Mouse (Mus musculus) neural tube, embryonic 11.5 days (tissue): ENCODE results near the gene Fbxw16. TPM values are rescaled to one million over a fixed set of nuclear protein-coding genes. Genes with fewer than 3 reads are reported as not detected.
"Not testable (repeated sequence)": the region's sequence is repeated elsewhere in the genome, so short reads cannot be mapped to it uniquely, and the experiment has no call there.

ENCODE experiments used
- ATAC-seq: fragments of 200-750 bp; cut with Nextera tagmentation; 2 replicates; pipeline ENCODE4 v1.8.0; 2017; ENCODE audit warnings: moderate number of reproducible peaks, mild to moderate bottlenecking, moderate TSS enrichment, moderate library complexity; ENCODE audit not compliant: insufficient read depth, low FRiP score, low TSS enrichment
- DNase-seq: peaks from one replicate; pipeline ENCODE4 v3.0.0-alpha.2; 2015; ENCODE audit warnings: low spot score
- H3K27ac ChIP-seq: fragments of 300-500 bp; sonication (generic); 2 replicates; pipeline ENCODE4 v1.5.1; 2014; ENCODE audit warnings: low read depth, mild to moderate bottlenecking, low read length
- H3K27me3 ChIP-seq: fragments of 300-500 bp; sonication (generic); 2 replicates; pipeline ENCODE4 v1.6.1; 2014; ENCODE audit warnings: mild to moderate bottlenecking, low read length, mixed read lengths; ENCODE audit not compliant: control insufficient read depth, insufficient read depth
- H3K36me3 ChIP-seq: fragments of 300-500 bp; sonication (generic); 2 replicates; pipeline ENCODE4 v1.6.1; 2014; ENCODE audit warnings: mild to moderate bottlenecking, low read length, moderate library complexity, mixed read lengths; ENCODE audit not compliant: control insufficient read depth, insufficient read depth
- H3K4me1 ChIP-seq: fragments of 300-500 bp; sonication (generic); 2 replicates; pipeline ENCODE4 v1.6.1; 2014; ENCODE audit warnings: low read length, mixed read lengths; ENCODE audit not compliant: control insufficient read depth, insufficient read depth
- H3K4me2 ChIP-seq: fragments of 300-500 bp; sonication (generic); 2 replicates; pipeline ENCODE4 v1.6.1; 2014; ENCODE audit warnings: low read depth, mild to moderate bottlenecking, moderate library complexity
- H3K4me3 ChIP-seq: fragments of 300-500 bp; sonication (generic); 2 replicates; pipeline ENCODE4 v1.5.1; 2014; ENCODE audit warnings: low read depth, low read length
- H3K9ac ChIP-seq: fragments of 300-500 bp; sonication (generic); 2 replicates; pipeline ENCODE4 v1.6.1; 2014; ENCODE audit warnings: mild to moderate bottlenecking, low read length
- H3K9me3 ChIP-seq: fragments of 300-500 bp; sonication (generic); 2 replicates; pipeline ENCODE4 v1.6.1; 2016; ENCODE audit warnings: low read length; ENCODE audit not compliant: control insufficient read depth
- WGBS: fragments of 180-500 bp; shearing (Covaris S2); extraction: QIAGEN DNeasy Blood & Tissue Kit; methylation state at CpG from one replicate; pipeline ENCODE4 v1.1.7; 2014; 5-methylcytosine and 5-hydroxymethylcytosine counted together
- polyA plus RNA-seq: library from polyadenylated mRNA; unstranded; fragments of >200 nt; fragmentation: Nextera tagmentation; extraction: Ambion mirVana; gene quantifications from 2 replicates; pipeline ENCODE4 v1.2.1, GENCODE M21; 2014

The Fbxw16 gene
- not detected in 2 replicates for polyA plus RNA-seq

DNA sequence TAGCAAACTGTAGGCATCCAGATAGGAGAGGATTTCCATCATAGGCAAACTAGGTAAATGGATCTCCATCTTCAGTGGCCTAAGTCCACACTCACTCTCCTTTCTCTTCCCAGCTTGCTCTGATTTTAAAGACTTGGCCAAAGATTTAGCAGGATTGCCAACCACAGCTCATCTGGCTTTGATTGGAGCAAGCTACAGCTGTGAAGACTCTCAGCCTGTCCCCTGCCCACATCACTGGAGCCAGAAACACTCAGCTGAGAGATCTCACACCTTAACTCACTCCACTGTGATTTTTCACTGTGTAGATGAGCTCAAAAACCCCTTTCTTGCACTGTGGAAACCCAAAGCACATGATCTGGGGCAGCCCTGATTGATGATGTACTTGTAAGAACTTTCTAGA, at the start of gene Fbxw16:
Fbxw16 (minus strand) TSS at position 101 of the 400 bp plus-strand sequence.
- Histone ChIP-seq H3K9me3 (no peaks in the 10 kb centered on the region), H3K9ac (no peak within 1 kb of the TSS), H3K4me3 (no peak within 1 kb of the TSS), H3K36me3 (no peaks in the 10 kb centered on the region), H3K4me1 (no peaks in the 10 kb centered on the region), H3K27ac (no peak within 1 kb of the TSS), H3K27me3 (no peaks in the 10 kb centered on the region), H3K4me2 (no peak within 1 kb of the TSS)
- no peak for DNase-seq
- no peak for ATAC-seq

DNA sequence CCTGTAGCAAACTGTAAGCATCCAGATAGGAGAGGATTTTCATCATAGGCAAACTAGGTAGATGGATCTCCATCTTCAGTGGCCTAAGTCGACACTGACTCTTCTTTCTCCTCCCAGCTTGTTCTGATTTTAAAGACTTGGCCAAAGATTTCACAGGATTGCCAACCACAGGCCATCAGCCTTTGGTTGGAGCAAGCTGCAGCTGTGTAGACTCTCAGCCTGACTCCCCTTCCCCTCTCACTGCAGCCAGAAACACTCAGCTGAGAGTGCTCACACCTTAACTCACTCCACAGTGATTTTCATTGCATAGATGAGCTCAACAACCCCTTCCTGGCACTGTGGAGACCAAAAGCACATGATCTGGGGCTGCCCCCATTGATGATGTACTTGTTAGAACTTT, 46.8 kb upstream of the Fbxw16 start, which contains the start of gene Fbxw19:
Fbxw19 (minus strand) TSS at position 101 of the 400 bp plus-strand sequence.
- not testable (repeated sequence) for H3K9ac ChIP-seq, ATAC-seq, H3K27ac ChIP-seq, DNase-seq, H3K27me3 ChIP-seq, H3K9me3 ChIP-seq, H3K4me2 ChIP-seq, H3K4me3 ChIP-seq, H3K4me1 ChIP-seq, H3K36me3 ChIP-seq
- 91% methylated on average over 1 of the region's 1 CpGs for WGBS

DNA sequence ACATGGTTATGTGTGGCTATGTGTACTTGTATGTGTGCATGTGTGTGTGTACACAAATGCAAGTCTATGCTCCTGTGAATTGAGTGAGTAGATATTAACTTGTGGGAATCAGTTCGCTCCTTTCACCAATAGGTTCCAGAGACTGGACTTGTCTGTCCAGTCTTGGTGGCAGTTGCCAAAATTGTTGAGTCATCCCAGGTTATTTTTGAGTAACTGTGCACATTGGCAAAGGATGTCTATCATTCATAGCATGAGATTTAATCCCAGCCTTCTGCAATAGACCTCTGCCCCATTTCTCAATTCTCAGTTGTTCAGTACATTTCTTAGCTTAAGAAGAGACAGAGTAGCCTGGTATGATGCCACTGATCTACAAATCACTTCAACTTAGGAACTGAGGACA, 16.0 kb downstream of the Fbxw16 start:
- WGBS = 88% methylated on average over 1 of the region's 1 CpGs

DNA sequence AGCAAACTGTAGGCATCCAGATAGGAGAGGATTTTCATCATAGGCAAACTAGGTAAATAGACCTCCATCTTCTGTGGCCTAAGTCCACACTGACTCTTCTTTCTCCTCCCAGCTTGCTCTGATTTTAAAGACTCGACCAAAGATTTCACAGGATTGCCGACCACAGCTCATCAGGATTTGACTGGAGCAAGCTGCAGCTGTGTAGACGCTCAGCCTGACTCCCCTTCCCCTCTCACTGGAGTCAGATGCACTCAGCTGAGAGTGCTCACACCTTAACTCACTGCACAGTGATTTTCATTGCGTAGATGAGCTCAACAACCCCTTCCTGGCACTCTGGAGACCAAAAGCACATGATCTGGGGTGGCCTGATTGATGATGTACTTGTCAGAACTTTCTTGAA, 44.7 kb downstream of the Fbxw16 start, which contains the start of gene Fbxw22:
Fbxw22 (minus strand) TSS at position 101 of the 400 bp plus-strand sequence.
- 85% methylated on average over 4 of the region's 4 CpGs for WGBS
- not testable (repeated sequence) for H3K4me1 ChIP-seq, H3K4me3 ChIP-seq, H3K27ac ChIP-seq, H3K9me3 ChIP-seq, DNase-seq, H3K4me2 ChIP-seq, H3K36me3 ChIP-seq, H3K9ac ChIP-seq, H3K27me3 ChIP-seq, ATAC-seq

More for the DNA sequence above, 16.0 kb downstream of the Fbxw16 start:
- Histone ChIP-seq H3K4me1 (no peaks in the 10 kb centered on the region), H3K27me3 (no peaks in the 10 kb centered on the region), H3K9ac (no peak overlapping the region), H3K9me3 (no peaks in the 10 kb centered on the region), H3K36me3 (no peaks in the 10 kb centered on the region), H3K4me3 (no peak overlapping the region), H3K27ac (no peak overlapping the region), H3K4me2 (no peak overlapping the region)
- DNase-seq (no peak), ATAC-seq (no peak)

Other genes with a start within 250 kb of the Fbxw16 start
- gene Fbxw20, start 214.4 kb downstream of the Fbxw16 start, polyA plus RNA-seq = not detected in 2 replicates
- not detected in 2 replicates for gene Fbxw14, start 161.5 kb downstream of the Fbxw16 start, polyA plus RNA-seq
- not detected in 2 replicates for gene Fbxw28, start 109.5 kb downstream of the Fbxw16 start, polyA plus RNA-seq
- gene Fbxw22, start 44.8 kb downstream of the Fbxw16 start, polyA plus RNA-seq = not detected in 2 replicates
- not detected in 2 replicates for gene Fbxw19, start 46.7 kb upstream of the Fbxw16 start, polyA plus RNA-seq
- not detected in 2 replicates for gene Fbxw15, start 119.1 kb upstream of the Fbxw16 start, polyA plus RNA-seq
- gene Fbxw24, start 176.9 kb upstream of the Fbxw16 start, polyA plus RNA-seq = not detected in 2 replicates
- not detected in 2 replicates for gene Fbxw25, start 215.5 kb upstream of the Fbxw16 start, polyA plus RNA-seq